Mouse (Mus musculus) splenic B cell, adult 2 months (primary cell): ENCODE measurements around the gene Txn2.

ENCODE experiments used
- DNase-seq: peaks from one replicate; pipeline ENCODE4 v3.0.0-alpha.2; 2011; ENCODE audit warnings: low read depth, low spot score
- H3K27me3 ChIP-seq: 2 replicates; pipeline ENCODE4 v1.6.1; 2012; ENCODE audit warnings: mild to moderate bottlenecking, low read length, moderate library complexity, mixed read lengths; ENCODE audit not compliant: control insufficient read depth, poor library complexity, insufficient read depth, severe bottlenecking
- H3K36me3 ChIP-seq: 2 replicates; pipeline ENCODE4 v1.6.1; 2012; ENCODE audit warnings: mild to moderate bottlenecking, low read length, moderate library complexity, mixed read lengths; ENCODE audit not compliant: control insufficient read depth, poor library complexity, insufficient read depth, severe bottlenecking

Gene Txn2

GRCm38 (mm10) chr15:77952921-77953320 lies 24.1 kb upstream of the Txn2 start:
- peaks cover 2% of the 10 kb centered on the region for H3K36me3 ChIP-seq
- no peaks in the 10 kb centered on the region for H3K27me3 ChIP-seq
- no peak for DNase-seq

GRCm38 (mm10) chr15:77949061-77949460 lies 20.3 kb upstream of the Txn2 start:
- Histone ChIP-seq H3K36me3 (peaks cover 3% of the 10 kb centered on the region), H3K27me3 (no peaks in the 10 kb centered on the region)
- DNase-seq = no peak

GRCm38 (mm10) chr15:77945711-77946110 lies 16.9 kb upstream of the Txn2 start:
- peak; percentile 26 for DNase-seq
- no peaks in the 10 kb centered on the region for H3K27me3 ChIP-seq
- H3K36me3 ChIP-seq = peaks cover 3% of the 10 kb centered on the region; the same call in 1 of the 2 replicates

GRCm38 (mm10) chr15:77941563-77941962 lies 12.8 kb upstream of the Txn2 start:
- no peaks in the 10 kb centered on the region for H3K27me3 ChIP-seq
- H3K36me3 ChIP-seq = no peaks in the 10 kb centered on the region
- no peak for DNase-seq

GRCm38 (mm10) chr15:77938516-77938915 lies 9.7 kb upstream of the Txn2 start:
- no peak for DNase-seq
- no peaks in the 10 kb centered on the region for H3K36me3 ChIP-seq
- H3K27me3 ChIP-seq = no peaks in the 10 kb centered on the region

GRCm38 (mm10) chr15:77935673-77936375 lies 7.0 kb upstream of the Txn2 start:
- no peaks in the 10 kb centered on the region for H3K36me3 ChIP-seq
- DNase-seq = no peak
- no peaks in the 10 kb centered on the region for H3K27me3 ChIP-seq

- no peak for DNase-seq
- no peaks in the 10 kb centered on the region for H3K36me3 ChIP-seq
These were observed 6.2 kb upstream of the Txn2 start for GRCm38 (mm10) chr15:77934968-77935367.

GRCm38 (mm10) chr15:77934326-77934725 lies 5.5 kb upstream of the Txn2 start:
- Histone ChIP-seq H3K36me3 (no peaks in the 10 kb centered on the region), H3K27me3 (no peaks in the 10 kb centered on the region)
- DNase-seq = no peak

More at GRCm38 (mm10) chr15:77934968-77935367, 6.2 kb upstream of the Txn2 start:
- no peaks in the 10 kb centered on the region for H3K27me3 ChIP-seq

- peak; percentile 92 for DNase-seq
- H3K27me3 ChIP-seq = no peaks in the 10 kb centered on the region
- H3K36me3 ChIP-seq = no peaks in the 10 kb centered on the region
These were observed 5.0 kb upstream of the Txn2 start for GRCm38 (mm10) chr15:77933770-77934169.

GRCm38 (mm10) chr15:77933222-77933621 lies 4.4 kb upstream of the Txn2 start:
- Histone ChIP-seq H3K27me3 (no peaks in the 10 kb centered on the region), H3K36me3 (no peaks in the 10 kb centered on the region)
- no peak for DNase-seq

GRCm38 (mm10) chr15:77931689-77932016 lies 2.8 kb upstream of the Txn2 start:
- peak; percentile 68 for DNase-seq
- H3K36me3 ChIP-seq = peaks cover 2% of the 10 kb centered on the region
- no peaks in the 10 kb centered on the region for H3K27me3 ChIP-seq

GRCm38 (mm10) chr15:77930986-77931688 lies 2.3 kb upstream of the Txn2 start:
- H3K36me3 ChIP-seq = peaks cover 2% of the 10 kb centered on the region
- no peak for DNase-seq
- H3K27me3 ChIP-seq = no peaks in the 10 kb centered on the region

GRCm38 (mm10) chr15:77929804-77930203 lies 998 bp upstream of the Txn2 start:
- DNase-seq = no peak
- no peaks in the 10 kb centered on the region for H3K27me3 ChIP-seq

GRCm38 (mm10) chr15:77928091-77928490 lies 715 bp downstream of the Txn2 start:
- Histone ChIP-seq H3K36me3 (peaks cover 9% of the 10 kb centered on the region), H3K27me3 (no peaks in the 10 kb centered on the region)
- no peak for DNase-seq

More at GRCm38 (mm10) chr15:77929804-77930203, 998 bp upstream of the Txn2 start:
- H3K36me3 ChIP-seq = peaks cover 2% of the 10 kb centered on the region

GRCm38 (mm10) chr15:77926921-77927320 lies 1.9 kb downstream of the Txn2 start:
- Histone ChIP-seq H3K36me3 (peaks cover 9% of the 10 kb centered on the region), H3K27me3 (no peaks in the 10 kb centered on the region)
- DNase-seq = no peak
